Mouse (Mus musculus): ENCODE data around the gene Dnase1l2.

DNA sequence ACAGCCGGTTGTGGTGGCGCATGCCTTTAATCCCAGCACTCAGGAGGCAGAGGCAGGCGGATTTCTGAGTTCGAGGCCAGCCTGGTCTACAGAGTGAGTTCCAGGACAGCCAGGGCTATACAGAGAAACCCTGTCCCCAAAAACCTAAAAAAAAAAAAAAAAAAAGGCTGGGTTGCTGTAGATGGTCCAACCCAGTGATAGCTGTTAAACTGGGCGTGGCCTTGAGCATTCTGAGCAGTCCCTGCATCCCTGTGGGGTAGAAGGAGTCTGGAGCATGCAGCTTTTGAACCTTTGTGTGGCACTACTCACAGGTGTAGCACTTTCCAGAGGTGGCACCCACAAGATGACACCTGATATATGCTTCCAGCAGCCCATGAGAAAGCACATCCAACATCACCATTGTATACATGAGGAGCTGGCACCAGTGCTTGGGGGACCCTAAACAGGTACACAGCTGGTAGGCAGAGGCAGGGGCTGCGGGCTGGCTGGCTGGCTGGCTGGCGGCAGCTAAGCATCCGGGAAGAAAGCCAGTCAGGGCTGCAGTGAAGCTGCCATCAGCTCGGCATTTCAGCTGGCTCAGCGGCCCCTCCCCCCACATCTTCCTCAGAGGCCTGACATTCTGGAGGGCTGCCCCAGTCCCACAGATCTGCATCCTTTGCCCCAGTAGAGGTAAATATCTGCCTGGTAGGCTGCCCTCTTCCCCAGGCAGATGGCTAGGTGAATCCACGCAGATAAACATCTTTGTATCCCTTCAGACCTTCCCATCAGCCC is 42.4 kb upstream of the Dnase1l2 start:
- TF ChIP-seq CTCF (IDR thresholded peaks at IDR 0.05; ENCODE audit: borderline replicate concordance, control insufficient read depth, extremely low read depth, insufficient read depth, low read length, poor library complexity) (no peak), POLR2A (IDR thresholded peaks at IDR 0.05; ENCODE audit: control insufficient read depth, extremely low read depth, insufficient read depth, low read length, poor library complexity) (no peak)
